ENCODE assay signal across 8 mouse cellular contexts in the genomic region with DNA sequence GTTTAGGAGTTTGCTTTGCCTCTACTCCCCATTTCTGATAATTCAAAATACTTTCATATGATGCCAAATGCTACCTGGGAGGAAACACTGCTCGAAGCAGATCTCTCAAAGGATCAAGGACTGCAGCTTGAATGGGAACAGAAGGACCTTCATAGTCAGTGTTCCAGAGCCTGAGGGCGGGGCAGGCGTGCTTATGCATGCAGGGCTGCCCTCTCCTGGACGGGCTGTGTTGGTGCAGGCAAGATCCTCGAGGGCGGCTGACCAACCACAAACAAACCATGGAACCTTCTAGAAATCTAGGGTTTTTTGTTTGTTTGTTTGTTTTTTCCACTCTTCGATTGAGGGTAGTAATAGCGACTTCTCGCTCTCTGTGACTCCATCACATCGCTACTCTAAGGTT. TPM values are rescaled to one million over a fixed set of nuclear protein-coding genes. Genes with fewer than 3 reads are reported as not detected.
DNase-seq lines count a peak whose midpoint lies in the region; TF ChIP-seq lines count a peak whose summit lies in the region.

No protein-coding gene starts in this region.

- no peaks in the 10 kb centered on the region for H3K27me3 ChIP-seq in heart, adult 2 months (ENCODE audit: control insufficient read depth, insufficient read depth, low read length)

- DNase-seq in B cell, adult 2 months = peak; percentile 80 to 81
- DNase-seq in T-cell, adult 2 months (ENCODE audit: low spot score) = peak; percentile 63
- DNase-seq in cerebellum, postnatal 4 days (ENCODE audit: low spot score in 2 of 2) = peak; percentile 35 to 72
- DNase-seq in heart, adult 2 months = peak; percentile 77 to 84
- DNase-seq in kidney, postnatal 10 days = peak; percentile 88
- peak; percentile 69 to 79 for DNase-seq in lung, adult 18-20 months
- DNase-seq in retina, postnatal 7 days (ENCODE audit: low read depth, low spot score) = peak; percentile 40
- DNase-seq in urinary bladder, adult 18-20 months (ENCODE audit: low spot score in 2 of 2) = peak; percentile 57 to 61

- WGBS in heart, adult 2 months = 25% methylated on average over 10 of the region's 10 CpGs

- intact Hi-C loops in heart, adult 2 months (cut with DNase I) = loop anchor here (1.0 to 2.0 kb wide), 3 partner anchors 75 to 329 kb away; a partner anchor contains a TSS

- no peaks in the 10 kb centered on the region for H3K79me2 ChIP-seq in heart, adult 2 months (replicated peaks; ENCODE audit: control insufficient read depth, insufficient read depth, low read length)

- no peak overlapping the region for H3K9ac ChIP-seq in heart, adult 2 months (ENCODE audit: low read depth, low read length)

- peaks cover 2% of the 10 kb centered on the region for H3K4me1 ChIP-seq in heart, adult 2 months (ENCODE audit: control insufficient read depth, insufficient read depth, low read length)

- no peak for TF ChIP-seq POLR2A in heart, adult 2 months (IDR thresholded peaks at IDR 0.05; ENCODE audit: insufficient read depth, low read depth, low read length)

- TF ChIP-seq EP300 in heart, adult 2 months (IDR thresholded peaks at IDR 0.05; ENCODE audit: insufficient read depth, low read depth, low read length) = peak; percentile 94

- H3K4me3 ChIP-seq in heart, adult 2 months = no peak overlapping the region

- no peak overlapping the region for H3K27ac ChIP-seq in heart, adult 2 months

- TF ChIP-seq CTCF in heart, adult 2 months (IDR thresholded peaks at IDR 0.05) = no peak; the same call in none of the 2 replicates

- H3K36me3 ChIP-seq in heart, adult 2 months (ENCODE audit: control insufficient read depth, insufficient read depth, low read length) = no peaks in the 10 kb centered on the region

RNA-seq across cellular contexts. Expression of a gene that starts 32.0 kb away (rescaled TPM):
- total RNA-seq in heart, adult 2 months (2021) = not detected
- polyA plus RNA-seq in heart, adult 2 months (2012; rRNA removed) = 0.38 and 1.1 TPM in 2 replicates
